Mouse (Mus musculus) heart, embryonic 11.5 days (tissue): ENCODE measurements at regions not wholly inside any gene's neighbourhood (a gene's known extent, or its start where the extent isn't known, plus 50 kb on each side); places are given as distances from the start of the nearest gene placed in this dataset.

Experiments
- ATAC-seq: fragments of 200-750 bp; cut with Nextera tagmentation; replicated peaks from 2 replicates; pipeline ENCODE4 v1.8.0; 2017; ENCODE audit warnings: moderate library complexity; ENCODE audit not compliant: insufficient number of reproducible peaks, low FRiP score, low TSS enrichment
- H3K27ac ChIP-seq: fragments of 300-500 bp; sonication (generic); 2 replicates; pipeline ENCODE4 v1.5.1; 2014; ENCODE audit warnings: mild to moderate bottlenecking, low read depth, low read length
- H3K27me3 ChIP-seq: fragments of 300-500 bp; sonication (generic); 2 replicates; pipeline ENCODE4 v1.6.1; 2014; ENCODE audit warnings: mild to moderate bottlenecking, low read length, mixed read lengths; ENCODE audit not compliant: control insufficient read depth, insufficient read depth
- H3K36me3 ChIP-seq: fragments of 300-500 bp; sonication (generic); 2 replicates; pipeline ENCODE4 v1.6.1; 2014; ENCODE audit warnings: mild to moderate bottlenecking, low read length, moderate library complexity, mixed read lengths; ENCODE audit not compliant: control insufficient read depth, insufficient read depth
- H3K4me1 ChIP-seq: fragments of 300-500 bp; sonication (generic); 2 replicates; pipeline ENCODE4 v1.6.1; 2014; ENCODE audit warnings: low read length; ENCODE audit not compliant: control insufficient read depth, insufficient read depth
- H3K4me2 ChIP-seq: fragments of 300-500 bp; sonication (generic); 2 replicates; pipeline ENCODE4 v1.6.1; 2014; ENCODE audit warnings: mild to moderate bottlenecking, moderate library complexity
- H3K4me3 ChIP-seq: fragments of 300-500 bp; sonication (generic); 2 replicates; pipeline ENCODE4 v1.5.1; 2014; ENCODE audit warnings: low read depth, low read length
- H3K9ac ChIP-seq: fragments of 300-500 bp; sonication (generic); 2 replicates; pipeline ENCODE4 v1.6.1; 2014; ENCODE audit warnings: mild to moderate bottlenecking, low read depth, low read length, moderate library complexity
- H3K9me3 ChIP-seq: fragments of 300-500 bp; sonication (generic); replicated peaks from 2 replicates; pipeline ENCODE4 v1.6.1; 2016; ENCODE audit warnings: low read length; ENCODE audit not compliant: control insufficient read depth
- whole genome bisulfite sequencing: fragments of 180-500 bp; shearing (Covaris S2); extraction: QIAGEN DNeasy Blood & Tissue Kit; methylation state at CpG from one replicate; pipeline ENCODE4 v1.1.7; 2014; ENCODE audit not compliant: insufficient replicate concordance; 5-methylcytosine and 5-hydroxymethylcytosine counted together

DNA sequence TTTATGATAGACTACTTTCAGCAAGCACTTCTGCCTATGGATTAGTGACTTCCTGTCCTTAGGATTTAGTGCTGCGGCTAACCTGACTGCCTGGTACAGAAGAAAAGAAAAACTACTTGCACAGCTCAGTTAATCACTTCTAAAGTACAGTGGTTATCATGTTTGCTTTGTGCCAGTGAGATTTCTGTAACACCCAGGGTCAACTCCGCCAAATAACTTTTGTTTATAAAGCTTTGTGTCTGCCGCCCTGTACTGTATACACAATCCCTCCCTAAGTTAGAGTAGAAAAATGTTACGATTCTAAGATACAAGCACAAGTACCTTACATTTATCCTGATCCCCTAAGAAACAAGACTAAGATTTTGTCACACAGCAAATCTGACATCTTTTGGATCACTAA is 120.1 kb upstream of the Ift57 start:
- ATAC-seq = no peak
- Histone ChIP-seq H3K27ac (no peak overlapping the region), H3K9me3 (no peaks in the 10 kb centered on the region), H3K27me3 (no peaks in the 10 kb centered on the region), H3K36me3 (no peaks in the 10 kb centered on the region), H3K4me1 (no peaks in the 10 kb centered on the region), H3K9ac (no peak overlapping the region), H3K4me2 (no peak overlapping the region), H3K4me3 (no peak overlapping the region)
- 74% methylated on average over 4 of the region's 4 CpGs for WGBS

DNA sequence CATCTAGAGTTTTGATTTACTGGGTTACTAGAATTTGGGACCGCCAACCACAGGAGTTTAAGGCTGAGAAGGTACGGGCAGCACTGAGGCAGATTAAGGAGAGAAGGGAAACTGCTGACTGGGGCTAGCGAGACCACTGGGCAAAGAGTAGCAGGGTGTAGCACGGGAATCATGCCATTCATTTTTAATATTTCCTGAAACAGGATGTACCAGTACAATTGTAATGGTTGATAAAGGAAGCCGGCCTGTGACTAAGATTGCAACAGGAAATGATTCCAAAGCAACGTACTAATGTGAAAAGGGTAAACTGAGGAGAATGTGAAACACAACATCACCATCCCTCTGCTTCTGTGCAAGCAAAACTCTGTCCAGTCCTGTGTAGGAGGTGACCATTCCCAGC is 118.3 kb upstream of the Ift57 start:
- no peak overlapping the region for H3K9ac ChIP-seq
- no peak overlapping the region for H3K4me3 ChIP-seq
- no peak for ATAC-seq
- no peaks in the 10 kb centered on the region for H3K36me3 ChIP-seq
- no peaks in the 10 kb centered on the region for H3K4me1 ChIP-seq
- no peaks in the 10 kb centered on the region for H3K27me3 ChIP-seq
- H3K4me2 ChIP-seq = no peak overlapping the region
- H3K27ac ChIP-seq = no peak overlapping the region
- WGBS = 84% methylated on average over 6 of the region's 6 CpGs
- no peaks in the 10 kb centered on the region for H3K9me3 ChIP-seq

DNA sequence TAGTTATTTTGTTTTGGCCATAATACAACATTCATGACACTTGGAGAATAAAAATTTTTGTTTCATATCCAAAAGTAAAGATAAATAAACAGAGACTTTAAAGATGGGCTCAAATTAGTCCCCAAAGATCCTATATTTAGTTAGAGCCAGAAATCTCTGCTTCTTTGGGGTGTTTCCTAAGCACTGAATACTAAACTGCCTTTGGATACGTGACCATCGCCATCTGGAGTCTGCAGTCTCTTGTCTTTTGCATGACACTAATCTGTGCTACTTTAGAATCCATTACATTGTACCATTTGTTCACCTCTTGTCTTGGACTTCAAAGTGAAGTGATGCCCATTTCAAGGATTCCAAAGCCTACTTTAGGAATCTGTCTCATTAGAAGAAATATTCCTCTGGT is 92.5 kb upstream of the Ift57 start:
- Histone ChIP-seq H3K27me3 (no peaks in the 10 kb centered on the region), H3K36me3 (no peaks in the 10 kb centered on the region), H3K9me3 (peaks cover 1% of the 10 kb centered on the region), H3K9ac (no peak overlapping the region), H3K4me2 (no peak overlapping the region), H3K4me1 (no peaks in the 10 kb centered on the region), H3K4me3 (no peak overlapping the region), H3K27ac (no peak overlapping the region)
- 84% methylated on average over 2 of the region's 2 CpGs for WGBS
- no peak for ATAC-seq

DNA sequence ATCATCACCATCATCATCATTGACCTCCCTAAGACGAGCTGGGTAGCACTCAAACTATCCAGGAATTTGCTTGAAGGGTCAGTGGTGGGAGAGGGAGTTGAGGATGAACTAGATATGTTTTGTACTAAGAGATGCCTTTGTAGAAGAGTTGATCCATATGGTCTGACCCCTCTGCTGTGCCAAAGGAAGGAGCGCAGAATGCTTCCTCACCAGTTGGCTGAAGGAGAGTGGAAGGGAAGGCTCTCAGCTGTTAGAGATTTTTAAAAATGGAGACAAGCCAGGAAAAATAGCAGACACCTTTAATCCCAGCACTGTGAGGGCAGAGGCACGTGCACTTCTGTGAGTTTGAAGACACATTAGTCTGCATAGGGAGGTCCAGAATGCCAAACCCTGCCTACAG is 84.2 kb upstream of the Ift57 start:
- no peak overlapping the region for H3K4me2 ChIP-seq
- no peak overlapping the region for H3K27ac ChIP-seq
- H3K9ac ChIP-seq = no peak overlapping the region
- H3K36me3 ChIP-seq = no peaks in the 10 kb centered on the region
- H3K4me1 ChIP-seq = no peaks in the 10 kb centered on the region
- H3K4me3 ChIP-seq = no peak overlapping the region
- H3K27me3 ChIP-seq = no peaks in the 10 kb centered on the region
- WGBS = 74% methylated on average over 3 of the region's 3 CpGs
- ATAC-seq = no peak
- H3K9me3 ChIP-seq = peaks cover 8% of the 10 kb centered on the region

DNA sequence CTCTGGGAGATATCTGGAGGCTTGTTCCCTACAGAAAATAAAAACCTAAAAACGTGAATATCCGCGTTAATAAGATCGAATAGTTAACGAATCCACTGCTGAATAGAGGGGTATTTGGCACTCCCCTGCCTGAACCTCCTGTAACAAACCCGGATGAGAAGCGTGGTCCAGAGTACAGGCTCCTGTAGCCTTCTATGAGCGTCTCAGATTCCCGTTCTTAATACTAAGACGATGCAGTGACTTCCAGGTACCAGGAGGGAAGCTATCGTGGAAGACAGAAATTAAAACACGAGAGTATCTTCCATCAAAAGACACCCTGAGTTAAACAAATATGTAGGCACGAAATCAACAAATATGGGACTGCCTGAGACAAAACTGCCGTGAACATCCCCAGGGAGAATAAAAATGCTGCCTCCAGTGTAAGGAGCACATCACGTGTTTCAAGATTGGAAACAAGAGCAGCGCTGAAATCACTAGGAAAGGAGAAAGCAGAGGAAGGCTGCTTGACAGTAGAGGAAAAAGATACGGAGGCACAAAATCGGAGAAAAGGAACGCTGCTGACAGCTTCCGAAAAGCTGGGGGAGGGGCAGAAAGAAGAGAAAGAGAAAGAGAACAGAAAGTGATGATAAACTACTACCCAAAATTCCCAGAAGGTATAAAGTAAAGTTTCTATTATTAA is 83.6 kb upstream of the Ift57 start:
- Histone ChIP-seq H3K27ac (no peak overlapping the region), H3K4me1 (no peaks in the 10 kb centered on the region), H3K27me3 (no peaks in the 10 kb centered on the region), H3K36me3 (no peaks in the 10 kb centered on the region), H3K4me3 (no peak overlapping the region), H3K4me2 (no peak overlapping the region), H3K9ac (no peak overlapping the region), H3K9me3 (peaks cover 8% of the 10 kb centered on the region)
- 74% methylated on average over 20 of the region's 20 CpGs for WGBS
- no peak for ATAC-seq

DNA sequence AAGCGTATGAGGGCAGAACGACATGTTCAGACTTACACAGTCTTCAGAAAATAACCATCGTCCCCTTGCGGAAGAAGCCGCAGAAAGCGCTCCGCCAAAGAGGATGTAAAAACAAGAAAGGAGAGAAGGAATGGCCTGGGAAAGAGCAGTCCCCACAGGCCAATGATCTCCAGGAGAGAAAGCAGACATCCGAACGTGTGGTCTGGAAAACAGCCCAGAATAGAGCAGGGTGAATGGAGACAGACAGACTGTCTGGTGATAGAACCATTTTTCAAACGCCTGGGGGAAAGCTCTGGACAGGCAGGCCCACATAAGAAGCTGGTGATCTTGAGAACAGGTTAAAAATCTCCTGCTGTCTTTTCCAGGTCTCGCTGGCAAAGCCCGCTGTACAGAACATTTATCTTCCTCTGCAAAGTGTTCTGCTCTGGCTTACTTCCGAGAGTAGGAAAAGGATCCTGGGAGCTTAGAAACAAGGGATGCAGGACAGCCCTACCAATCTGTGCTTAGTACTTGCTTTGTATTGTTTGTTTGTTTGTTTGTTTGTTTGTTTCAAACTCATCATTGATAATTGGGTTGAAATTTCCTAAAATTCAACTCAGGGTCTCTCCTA is 82.7 kb upstream of the Ift57 start:
- Histone ChIP-seq H3K27ac (no peak overlapping the region), H3K9ac (no peak overlapping the region), H3K9me3 (peaks cover 8% of the 10 kb centered on the region), H3K36me3 (no peaks in the 10 kb centered on the region), H3K27me3 (no peaks in the 10 kb centered on the region), H3K4me3 (no peak overlapping the region), H3K4me1 (no peaks in the 10 kb centered on the region), H3K4me2 (no peak overlapping the region)
- ATAC-seq = no peak
- 61% methylated on average over 13 of the region's 13 CpGs for WGBS

DNA sequence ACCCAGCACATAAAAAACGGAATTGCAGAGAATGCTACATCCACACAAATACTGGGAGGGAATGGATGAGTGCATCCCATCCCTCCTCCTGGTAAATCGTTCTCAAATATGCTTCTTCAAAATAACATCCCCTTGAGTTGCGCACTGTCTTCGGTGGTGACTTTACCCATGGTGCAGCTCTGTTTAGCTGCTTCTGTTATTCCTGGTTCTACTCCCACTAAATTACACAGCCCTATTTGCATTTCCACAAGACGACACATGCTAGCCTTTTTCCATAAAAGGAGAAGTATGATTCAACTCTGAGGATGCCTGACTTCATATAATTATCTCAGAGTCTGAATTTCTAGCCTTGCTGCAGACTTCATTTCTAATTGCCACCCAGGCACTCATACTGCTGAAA is 65.5 kb upstream of the Ift57 start:
- Histone ChIP-seq H3K27ac (no peak overlapping the region), H3K4me3 (no peak overlapping the region), H3K4me1 (no peaks in the 10 kb centered on the region), H3K36me3 (no peaks in the 10 kb centered on the region), H3K9me3 (no peaks in the 10 kb centered on the region), H3K27me3 (no peaks in the 10 kb centered on the region), H3K4me2 (no peak overlapping the region), H3K9ac (no peak overlapping the region)
- ATAC-seq = no peak
- 74% methylated on average over 5 of the region's 5 CpGs for WGBS

DNA sequence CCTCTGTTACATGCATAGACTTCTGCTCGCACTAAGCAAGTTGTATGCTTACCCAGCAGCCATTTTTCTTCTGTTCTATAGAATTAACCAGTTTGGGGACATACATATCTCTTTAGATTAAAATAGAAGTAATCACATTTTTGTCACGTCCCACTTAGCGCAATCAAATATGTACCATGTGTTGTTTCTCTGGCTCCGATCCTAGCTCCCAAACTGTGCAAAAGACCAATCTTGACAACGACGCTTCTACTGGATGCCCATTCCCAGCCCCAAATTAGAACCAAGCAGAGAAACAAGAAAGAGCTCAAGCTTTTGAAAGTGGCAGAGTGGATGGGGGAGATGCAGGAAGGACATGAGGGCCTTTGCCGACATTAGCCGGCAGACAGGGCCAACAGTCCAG is 63.5 kb upstream of the Ift57 start:
- H3K4me2 ChIP-seq = no peak overlapping the region
- no peak overlapping the region for H3K9ac ChIP-seq
- H3K36me3 ChIP-seq = no peaks in the 10 kb centered on the region
- ATAC-seq = no peak
- H3K4me3 ChIP-seq = no peak overlapping the region
- H3K4me1 ChIP-seq = no peaks in the 10 kb centered on the region
- no peaks in the 10 kb centered on the region for H3K27me3 ChIP-seq
- no peak overlapping the region for H3K27ac ChIP-seq
- WGBS = 89% methylated on average over 8 of the region's 8 CpGs
- no peaks in the 10 kb centered on the region for H3K9me3 ChIP-seq

DNA sequence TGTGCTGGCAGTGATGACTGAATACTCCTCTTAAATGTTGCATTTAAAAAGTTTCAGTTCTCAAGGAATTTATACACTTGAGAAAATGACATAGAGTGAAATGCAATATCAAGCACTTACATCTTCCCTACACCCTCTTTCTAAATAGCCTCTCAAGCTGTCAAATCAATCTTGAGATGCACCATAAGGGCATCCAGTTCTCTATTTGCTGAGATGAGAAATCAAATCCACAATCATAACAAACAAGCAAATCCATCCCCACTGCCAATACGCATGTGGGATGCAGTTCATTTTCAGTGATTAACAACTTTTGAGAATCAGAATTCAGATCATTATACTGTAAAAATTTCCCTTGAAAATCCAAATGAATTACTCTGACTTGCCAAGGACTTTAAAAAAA is 62.6 kb upstream of the Ift57 start:
- Histone ChIP-seq H3K4me3 (no peak overlapping the region), H3K9ac (no peak overlapping the region), H3K4me1 (no peaks in the 10 kb centered on the region), H3K27me3 (no peaks in the 10 kb centered on the region), H3K36me3 (no peaks in the 10 kb centered on the region), H3K27ac (no peak overlapping the region), H3K4me2 (no peak overlapping the region), H3K9me3 (no peaks in the 10 kb centered on the region)
- ATAC-seq = no peak
- WGBS = 77% methylated on average over 1 of the region's 1 CpGs
